Mouse (Mus musculus) cerebellum, adult 2 months (tissue): Measurements from ENCODE around the gene Hemk1.

Experiments used
- CTCF ChIP-seq: fragments of 200-500 bp; IDR thresholded peaks from 2 replicates; pipeline ENCODE4 v1.5.1; 2011; ENCODE audit warnings: low read depth, mild to moderate bottlenecking, control low read depth, low read length, moderate library complexity, borderline replicate concordance; ENCODE audit not compliant: insufficient read depth
- POLR2A ChIP-seq: fragments of 200-500 bp; IDR thresholded peaks from 2 replicates; pipeline ENCODE4 v1.6.1; 2011; ENCODE audit warnings: low read length, control low read depth, borderline replicate concordance; ENCODE audit not compliant: insufficient read depth

GRCm38 (mm10) chr9:107340267-107340859, 2.2 kb upstream of the Hemk1 start, which contains the start of gene 6430571L13Rik:
- TF ChIP-seq CTCF = no peak
- peak; percentile 80 for TF ChIP-seq POLR2A
